8 mouse cellular contexts compared by ENCODE assay signal in the genomic region with DNA sequence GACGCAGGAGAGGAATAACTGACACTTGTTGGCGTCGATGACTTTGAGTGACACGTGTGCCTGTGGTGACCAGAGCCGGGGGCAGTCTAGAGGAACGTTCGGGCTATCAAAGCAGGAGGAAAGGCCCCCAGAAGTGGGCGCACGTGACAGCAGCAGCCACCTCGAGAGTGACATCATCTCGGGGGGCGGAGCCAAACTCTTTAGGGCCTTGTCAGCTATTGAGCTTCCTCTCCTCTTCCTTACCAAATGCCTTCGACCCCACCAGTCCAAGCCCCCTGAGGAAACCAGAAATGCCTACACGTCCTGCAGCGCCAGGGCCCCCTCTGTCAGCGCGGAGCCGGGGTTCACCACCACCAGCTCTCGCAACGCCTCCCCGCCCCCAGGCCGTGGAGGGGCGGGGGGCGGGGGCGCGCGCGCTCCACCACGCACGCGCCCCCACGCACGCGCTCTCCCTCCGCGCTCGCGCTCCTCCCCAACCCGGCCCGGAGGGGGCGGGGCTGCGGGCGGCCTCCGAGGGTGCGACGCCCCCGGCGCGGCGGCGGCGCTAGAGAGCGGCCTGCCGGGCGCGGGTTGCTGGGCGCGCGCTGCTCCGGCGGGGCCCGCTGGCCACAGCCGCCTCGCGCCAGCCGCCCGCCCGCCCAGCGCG. TPM values are rescaled to one million over a fixed set of nuclear protein-coding genes. Genes with fewer than 3 reads are reported as not detected.
DNase-seq lines count a peak whose midpoint lies in the region; ATAC-seq and TF ChIP-seq lines count a peak whose summit lies in the region.

No protein-coding gene starts in this region.

- ATAC-seq in hindbrain, embryonic 12.5 days (ENCODE audit: low FRiP score): peak; percentile 93
- ATAC-seq in lung, postnatal 0 days: peak; percentile 92

- WGBS in hindbrain, embryonic 12.5 days: under 1% methylated on average over 39 of the region's 70 CpGs
- under 1% methylated on average over 23 of the region's 70 CpGs for WGBS in lung, postnatal 0 days

- no peaks in the 10 kb centered on the region for H3K27me3 ChIP-seq in hindbrain, embryonic 12.5 days
- H3K27me3 ChIP-seq in lung, postnatal 0 days (replicated peaks; ENCODE audit: insufficient read depth, low read length): no peaks in the 10 kb centered on the region

- H3K27ac ChIP-seq in hindbrain, embryonic 12.5 days: peak overlapping the region; percentile 98
- H3K27ac ChIP-seq in lung, postnatal 0 days (ENCODE audit: low read length): peak overlapping the region; percentile 85

- peak overlapping the region; percentile 78 for H3K4me2 ChIP-seq in hindbrain, embryonic 12.5 days (replicated peaks)
- H3K4me2 ChIP-seq in lung, postnatal 0 days (replicated peaks; ENCODE audit: low read depth, low read length): peak overlapping the region; percentile 98

- peak overlapping the region; percentile 98 for H3K9ac ChIP-seq in hindbrain, embryonic 12.5 days
- H3K9ac ChIP-seq in lung, postnatal 0 days (replicated peaks; ENCODE audit: low read depth): peak overlapping the region; percentile 76

- H3K4me1 ChIP-seq in hindbrain, embryonic 12.5 days: no peaks in the 10 kb centered on the region
- no peaks in the 10 kb centered on the region for H3K4me1 ChIP-seq in lung, postnatal 0 days (ENCODE audit: insufficient read depth, low read depth, low read length)

- TF ChIP-seq CTCF in lung, postnatal 0 days (IDR thresholded peaks at IDR 0.05): no peak

- H3K9me3 ChIP-seq in hindbrain, embryonic 12.5 days (replicated peaks): no peaks in the 10 kb centered on the region
- no peaks in the 10 kb centered on the region for H3K9me3 ChIP-seq in lung, postnatal 0 days (ENCODE audit: low read length)

- H3K36me3 ChIP-seq in hindbrain, embryonic 12.5 days: no peaks in the 10 kb centered on the region
- H3K36me3 ChIP-seq in lung, postnatal 0 days (ENCODE audit: insufficient read depth, low read length): no peaks in the 10 kb centered on the region

- H3K4me3 ChIP-seq in hindbrain, embryonic 12.5 days: peak overlapping the region; percentile 88
- H3K4me3 ChIP-seq in lung, postnatal 0 days (ENCODE audit: low read depth, low read length): peak overlapping the region; percentile 80

- DNase-seq in NIH3T3 (ENCODE audit: low read depth): peak; percentile 96
- peak; percentile 88 for DNase-seq in cerebellum, adult 9-10 months
- peak; percentile 88 to 90 for DNase-seq in frontal cortex, postnatal 10 days (ENCODE audit: low spot score in 2 of 2)
- DNase-seq in layer of hippocampus, postnatal 10 days (ENCODE audit: low spot score in 2 of 2): peak; percentile 92
- DNase-seq in lung, postnatal 0 days (ENCODE audit: low spot score): peak; percentile 94
- DNase-seq in ovary, postnatal 10 days (ENCODE audit: low spot score): peak; percentile 74
- DNase-seq in thymus, postnatal 0 days (ENCODE audit: low spot score): peak; percentile 91

- TF ChIP-seq EP300 in lung, postnatal 0 days (IDR thresholded peaks at IDR 0.05): peak; percentile 26; the same call in 1 of the 2 replicates

RNA-seq across cellular contexts. Expression of a gene that starts 0.4 kb away (rescaled TPM):
- 25.9 and 26.0 TPM in 2 replicates for polyA plus RNA-seq in hindbrain, embryonic 12.5 days (2016; fragmentation: Nextera tagmentation; extraction: Ambion mirVana)
- 100 to 1,000 TPM; 197 to 221 TPM for total RNA-seq in layer of hippocampus, postnatal 10 days (2021)
- polyA plus RNA-seq in lung, postnatal 0 days (2015; fragmentation: Nextera tagmentation; extraction: Ambion mirVana): 11.3 and 11.6 TPM in 2 replicates
- 0.96 and 1.1 TPM in 2 replicates for polyA plus RNA-seq in thymus, postnatal 0 days (2015; fragmentation: Nextera tagmentation; extraction: Ambion mirVana)

Comparison
In these comparisons a context has a peak if more than half of its experiments do, and no peak if none do; other contexts are left out.
1. Peak in every context shown above with its lines: DNase-seq, ATAC-seq, H3K4me3 ChIP-seq and H3K27ac ChIP-seq.